Mouse (Mus musculus) liver, embryonic 14.5 days (tissue): ENCODE results near the gene Cyp17a1. TPM values are rescaled to one million over a fixed set of nuclear protein-coding genes. Genes with fewer than 3 reads are reported as not detected.

Experiments
- ATAC-seq: fragments of 200-750 bp; cut with Nextera tagmentation; 2 replicates; pipeline ENCODE4 v1.8.0; 2017; ENCODE audit warnings: moderate number of reproducible peaks, mild to moderate bottlenecking, moderate library complexity; ENCODE audit not compliant: insufficient read depth
- DNase-seq, 3 experiments: peaks; one replicate each; pipeline ENCODE4 v3.0.0-alpha.2; 2012 to 2013; ENCODE audit warnings: low read depth in 3 of 3, low spot score in 3 of 3
- H3K27ac ChIP-seq: fragments of 300-500 bp; sonication (generic); 2 replicates; pipeline ENCODE4 v1.5.1; 2014; ENCODE audit warnings: moderate library complexity, mild to moderate bottlenecking, control low read depth, inconsistent platforms
- H3K27me3 ChIP-seq: fragments of 300-500 bp; sonication (generic); 2 replicates; pipeline ENCODE4 v1.6.1; 2014; ENCODE audit warnings: mild to moderate bottlenecking, low read length, moderate library complexity; ENCODE audit not compliant: control insufficient read depth, insufficient read depth
- H3K36me3 ChIP-seq: fragments of 300-500 bp; sonication (generic); replicated peaks from 2 replicates; pipeline ENCODE4 v1.6.1; 2014; ENCODE audit warnings: low read depth; ENCODE audit not compliant: control insufficient read depth, insufficient read depth
- H3K4me1 ChIP-seq, 2 experiments: fragments of 200-500 bp in 1 of 2; fragments of 300-500 bp in 1 of 2; sonication (generic) in 1 of 2; replicated peaks; 2 replicates each; pipeline ENCODE4 v1.6.1; 2012 to 2014; ENCODE audit warnings: antibody characterized with exemption in 1 of 2, inconsistent platforms in 1 of 2, low read length in 1 of 2; ENCODE audit not compliant: control insufficient read depth in 2 of 2, insufficient read depth in 2 of 2
- H3K4me2 ChIP-seq: fragments of 300-500 bp; sonication (generic); 2 replicates; pipeline ENCODE4 v1.6.1; 2014; ENCODE audit warnings: low read depth, mild to moderate bottlenecking, control low read depth, moderate library complexity
- H3K4me3 ChIP-seq, 2 experiments: fragments of 200-500 bp in 1 of 2; fragments of 300-500 bp in 1 of 2; sonication (generic) in 1 of 2; 2 replicates each; pipeline ENCODE4 v1.5.1; 2012 to 2014; ENCODE audit warnings: low read depth in 2 of 2, low read length in 2 of 2, mild to moderate bottlenecking in 2 of 2, control low read depth in 1 of 2, inconsistent platforms in 1 of 2, moderate library complexity in 1 of 2; ENCODE audit not compliant: insufficient read depth in 1 of 2
- H3K9ac ChIP-seq: fragments of 300-500 bp; sonication (generic); replicated peaks from 2 replicates; pipeline ENCODE4 v1.6.1; 2014; ENCODE audit warnings: mild to moderate bottlenecking, control low read depth, moderate library complexity
- H3K9me3 ChIP-seq: fragments of 300-500 bp; sonication (generic); 2 replicates; pipeline ENCODE4 v1.6.1; 2016; ENCODE audit warnings: low read length, mixed read lengths; ENCODE audit not compliant: control insufficient read depth
- CTCF ChIP-seq: IDR thresholded peaks from 2 replicates; pipeline ENCODE4 v1.5.1; 2016; ENCODE audit warnings: antibody characterized with exemption, low read depth, control low read depth
- EP300 ChIP-seq: IDR thresholded peaks from 2 replicates; pipeline ENCODE4 v1.6.1; 2016; ENCODE audit warnings: antibody characterized with exemption, low read depth
- WGBS: fragments of 180-500 bp; shearing (Covaris S2); extraction: QIAGEN DNeasy Blood & Tissue Kit; methylation state at CpG from one replicate; pipeline ENCODE4 v1.1.7; 2014; ENCODE audit not compliant: insufficient replicate concordance; 5-methylcytosine and 5-hydroxymethylcytosine counted together
- polyA plus RNA-seq, 2 experiments: library from polyadenylated mRNA; depleted of rRNA in 1 of 2; stranded (reverse) in 1 of 2; unstranded in 1 of 2; fragments of >200 nt; fragmentation: Nextera tagmentation in 1 of 2; extraction: Ambion mirVana in 1 of 2; gene quantifications; 2 replicates each; pipeline versions ENCODE4 v1.2.1 to v1.2.3; 2012 to 2014

Cyp17a1 gene
- polyA plus RNA-seq (2012; rRNA removed) (0.06 and 0.08 TPM in 2 replicates), polyA plus RNA-seq (2014; fragmentation: Nextera tagmentation; extraction: Ambion mirVana) (0.13 and 0.18 TPM in 2 replicates)

GRCm38 (mm10) chr19:46672766-46673418, at the start of gene Cyp17a1:
Cyp17a1 (minus strand) TSS chr19:46673172.
- H3K36me3 ChIP-seq, result no peaks in the 10 kb centered on the region
- ATAC-seq, result no peak
- H3K9ac ChIP-seq, result no peak within 1 kb of the TSS

DNA sequence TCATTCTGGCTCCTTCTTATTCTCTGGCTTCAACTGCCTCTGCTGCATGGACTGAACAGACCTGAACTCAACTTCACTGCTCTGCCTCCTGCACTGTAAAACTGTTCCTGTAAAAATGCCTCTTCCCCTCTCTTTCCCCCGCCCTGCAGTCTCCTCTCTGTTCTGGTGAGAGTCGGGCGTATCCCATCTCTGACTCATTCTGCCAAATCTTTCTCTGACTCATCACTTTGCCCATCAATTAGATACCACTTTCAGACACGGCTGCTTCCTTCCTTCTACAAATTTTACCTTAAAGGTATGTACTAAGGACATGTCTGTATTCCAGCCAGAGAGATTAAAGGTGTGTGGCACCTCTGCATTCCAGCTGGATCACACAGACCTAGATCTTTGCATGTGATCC, 45.2 kb upstream of the Cyp17a1 start:
- ATAC-seq, result no peak
- H3K4me1 ChIP-seq, result peaks cover 0 to 7% of the 10 kb centered on the region in 2 experiments; a peak in 1 of 4 replicates
- DNase-seq, result no peak
- 49% methylated on average over 4 of the region's 4 CpGs for WGBS
- no peak overlapping the region for H3K27ac ChIP-seq
- no peak for TF ChIP-seq EP300
- TF ChIP-seq CTCF, result no peak
- H3K4me3 ChIP-seq, result no peak overlapping the region
- H3K36me3 ChIP-seq, result no peaks in the 10 kb centered on the region; the same call in 1 of the 2 replicates
- no peaks in the 10 kb centered on the region for H3K9me3 ChIP-seq
- H3K9ac ChIP-seq, result no peak overlapping the region
- H3K27me3 ChIP-seq, result no peaks in the 10 kb centered on the region
- H3K4me2 ChIP-seq, result no peak overlapping the region

More at GRCm38 (mm10) chr19:46672766-46673418, at the start of gene Cyp17a1:
- Histone ChIP-seq H3K27me3 (no peaks in the 10 kb centered on the region), H3K4me1 (peaks cover 0 to 12% of the 10 kb centered on the region in 2 experiments; a peak in 2 of 4 replicates), H3K9me3 (no peaks in the 10 kb centered on the region), H3K4me3 (no peak within 1 kb of the TSS), H3K27ac (no peak within 1 kb of the TSS), H3K4me2 (no peak within 1 kb of the TSS)
- WGBS, result 38% methylated on average over 5 of the region's 5 CpGs
- TF ChIP-seq CTCF (no peak), EP300 (no peak)
- DNase-seq, result no peak

GRCm38 (mm10) chr19:46715016-46715415, 42.0 kb upstream of the Cyp17a1 start:
- Histone ChIP-seq H3K9me3 (no peaks in the 10 kb centered on the region), H3K36me3 (no peaks in the 10 kb centered on the region), H3K4me1 (peaks cover 0 to 7% of the 10 kb centered on the region in 2 experiments; a peak in 1 of 4 replicates), H3K4me2 (no peak overlapping the region), H3K27me3 (no peaks in the 10 kb centered on the region), H3K9ac (no peak overlapping the region), H3K4me3 (no peak overlapping the region), H3K27ac (no peak overlapping the region)
- ATAC-seq (no peak), DNase-seq (no peak)
- 75% methylated on average over 8 of the region's 8 CpGs for WGBS
- TF ChIP-seq EP300 (no peak), CTCF (no peak)

DNA sequence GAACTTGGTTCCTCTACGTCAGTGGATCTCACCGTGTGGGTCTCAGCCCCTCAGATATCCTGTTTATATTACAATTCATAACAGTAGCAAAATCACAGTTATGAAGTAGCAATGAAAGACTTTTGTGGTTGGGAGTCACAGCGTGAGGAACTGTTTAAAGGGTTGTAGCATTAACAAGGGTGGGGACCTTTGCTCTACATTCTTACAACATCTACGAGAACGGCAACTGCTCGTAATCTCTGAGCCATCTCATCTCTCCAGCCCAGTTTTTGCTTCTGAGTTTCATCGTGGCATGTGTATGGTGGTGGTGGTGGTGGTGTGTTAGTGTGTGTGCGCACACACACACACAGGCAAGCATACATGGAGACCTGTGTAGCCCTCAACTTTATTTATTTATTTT, 41.3 kb upstream of the Cyp17a1 start:
- peaks cover 0 to 7% of the 10 kb centered on the region in 2 experiments; a peak in 1 of 4 replicates for H3K4me1 ChIP-seq
- no peaks in the 10 kb centered on the region for H3K9me3 ChIP-seq
- no peak for TF ChIP-seq EP300
- TF ChIP-seq CTCF, result no peak
- no peak overlapping the region for H3K4me3 ChIP-seq
- no peak overlapping the region for H3K9ac ChIP-seq
- no peak overlapping the region for H3K27ac ChIP-seq
- DNase-seq (no peak), ATAC-seq (no peak)
- no peaks in the 10 kb centered on the region for H3K36me3 ChIP-seq
- H3K27me3 ChIP-seq, result no peaks in the 10 kb centered on the region
- no peak overlapping the region for H3K4me2 ChIP-seq
- 66% methylated on average over 8 of the region's 8 CpGs for WGBS

DNA sequence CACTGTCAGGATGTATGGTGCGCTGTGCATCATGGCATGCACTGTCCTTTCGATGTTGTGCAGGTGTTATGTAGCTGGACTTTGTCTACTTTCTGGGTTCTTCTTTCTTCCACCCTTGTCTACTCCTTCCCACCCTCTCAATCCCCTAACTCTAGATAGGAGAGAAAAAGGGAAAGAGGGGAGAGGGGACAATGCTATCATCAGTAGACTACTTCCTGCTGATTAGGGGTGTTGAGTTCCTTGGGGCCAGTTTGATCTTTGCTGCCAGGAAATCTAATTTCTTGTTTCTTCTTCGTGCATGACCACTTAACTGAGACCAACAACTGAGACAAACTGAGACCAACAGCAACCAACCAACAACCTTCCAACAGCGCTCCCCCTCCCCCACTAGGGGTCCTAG, 37.6 kb upstream of the Cyp17a1 start:
- no peak overlapping the region for H3K27ac ChIP-seq
- TF ChIP-seq EP300 (no peak), CTCF (no peak)
- H3K4me2 ChIP-seq, result no peak overlapping the region
- H3K36me3 ChIP-seq, result no peaks in the 10 kb centered on the region
- no peak for DNase-seq
- WGBS, result 60% methylated on average over 4 of the region's 4 CpGs
- no peaks in the 10 kb centered on the region for H3K9me3 ChIP-seq
- no peaks in the 10 kb centered on the region for H3K27me3 ChIP-seq
- no peak overlapping the region for H3K9ac ChIP-seq
- no peak for ATAC-seq
- peaks cover 0 to 28% of the 10 kb centered on the region in 2 experiments; a peak in 2 of 4 replicates for H3K4me1 ChIP-seq
- no peak overlapping the region for H3K4me3 ChIP-seq
